Mouse (Mus musculus) kidney, postnatal 36 days (tissue): ENCODE measurements around the gene Rimbp2.
"Not testable (repeated sequence)": the region's sequence is repeated elsewhere in the genome, so short reads cannot be mapped to it uniquely, and the experiment has no call there.

Source experiments
- DNase-seq, 2 experiments: peaks; one replicate each; pipeline ENCODE4 v3.0.0; 2021 to 2022; ENCODE audit warnings: mixed read lengths in 2 of 2

The Rimbp2 gene

DNA sequence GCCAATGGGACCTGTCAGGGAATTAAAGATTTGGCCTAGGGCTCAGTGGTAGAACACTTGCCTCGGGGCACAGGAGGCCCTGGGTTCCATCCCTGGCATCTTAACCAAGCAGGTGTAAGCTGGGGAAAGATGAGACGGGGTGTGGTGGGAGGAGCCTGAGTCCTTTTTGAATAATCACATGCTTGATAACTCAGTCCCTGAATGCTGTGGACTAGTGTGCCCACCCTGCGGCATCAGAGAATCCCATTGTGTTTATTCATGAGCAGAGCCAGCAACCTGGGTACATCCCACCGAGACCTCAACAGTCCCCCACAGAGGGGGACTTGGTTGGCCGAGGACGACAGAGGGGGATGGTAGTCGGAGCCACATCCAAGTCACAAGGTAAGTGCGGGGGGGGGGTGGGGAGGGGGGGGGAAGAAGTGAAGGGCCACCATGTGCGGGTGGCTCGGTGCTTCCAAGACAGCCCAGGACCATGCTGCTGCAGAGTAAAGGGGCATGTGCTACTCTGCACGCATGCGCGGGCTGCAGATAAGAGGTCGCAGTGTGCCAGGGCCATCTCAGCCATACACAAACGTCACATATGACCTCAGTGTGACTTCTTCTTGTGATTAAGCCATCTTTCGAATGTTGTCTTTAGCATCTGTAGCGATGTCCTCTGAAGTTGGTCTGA lies 214.0 kb downstream of the Rimbp2 start:
- no peak for DNase-seq

DNA sequence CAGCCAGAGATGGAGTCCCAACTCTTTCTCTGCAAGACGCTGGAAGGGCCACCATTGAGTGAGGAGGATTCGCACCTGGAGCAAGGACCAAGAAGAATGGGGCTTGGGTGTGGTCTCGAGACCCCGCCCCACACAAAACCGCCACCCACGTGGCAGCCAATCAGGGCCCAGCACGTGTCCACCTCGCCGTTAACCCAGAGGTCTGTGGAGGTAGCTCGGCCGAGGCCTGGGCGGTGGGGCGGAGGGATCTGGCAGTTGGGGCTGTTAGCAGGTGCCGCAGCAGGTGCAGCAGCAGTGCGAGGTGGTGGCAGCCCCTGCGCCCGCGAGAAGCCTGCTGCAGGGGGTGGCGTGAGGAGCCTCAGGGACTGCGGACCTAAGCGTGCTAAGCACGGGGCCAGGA lies 217.4 kb downstream of the Rimbp2 start:
- DNase-seq: no peak

DNA sequence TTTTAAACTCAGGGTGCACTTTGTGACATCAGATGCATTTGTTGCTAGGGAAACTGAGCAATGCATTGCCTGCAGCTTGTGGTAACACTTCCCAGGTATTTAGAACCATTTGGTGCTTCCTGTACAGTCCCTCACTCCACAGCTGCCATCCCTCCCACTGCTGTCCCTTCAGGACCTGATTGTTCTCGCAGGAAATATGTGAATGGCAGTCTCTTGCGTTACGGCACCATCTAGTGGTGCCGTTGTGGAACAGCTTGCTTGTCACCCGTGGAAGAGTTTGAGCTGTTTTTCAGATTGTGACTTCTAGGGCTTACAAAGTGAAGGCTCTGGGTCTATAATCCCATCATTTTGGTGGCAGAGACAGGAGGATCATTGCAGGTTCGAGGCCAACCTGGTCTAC lies 219.3 kb downstream of the Rimbp2 start:
- peak; percentile 27 to 56 for DNase-seq

DNA sequence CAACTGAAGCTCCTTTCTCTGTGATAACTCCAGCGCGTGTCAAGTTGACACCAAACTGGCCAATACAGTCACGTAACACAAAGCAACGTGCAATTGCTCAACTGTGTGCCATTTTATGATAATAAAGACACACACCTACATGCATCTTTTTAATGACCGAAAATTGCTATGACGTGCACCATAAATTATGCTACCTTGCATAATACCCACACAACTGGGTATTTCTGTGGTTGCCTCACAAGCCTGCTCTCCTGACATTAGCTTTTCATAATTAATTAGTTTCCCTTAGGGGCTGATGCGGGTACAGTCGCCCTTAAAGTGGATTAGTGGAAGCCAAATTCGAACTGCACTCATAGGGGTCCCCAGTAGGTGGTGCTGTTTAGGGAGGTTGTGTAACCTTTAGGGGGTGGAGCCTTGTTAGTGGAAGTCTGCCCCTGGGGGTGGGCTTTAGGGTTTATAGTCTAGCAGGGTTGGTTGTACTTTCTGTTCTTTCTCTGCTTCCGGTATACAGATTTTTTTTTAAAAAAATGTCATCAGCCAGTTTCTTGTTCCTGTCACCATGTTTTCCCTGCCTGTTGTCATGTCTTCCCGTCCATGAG lies 220.8 kb downstream of the Rimbp2 start:
- peak in 1 of 2 experiments; percentile 25 for DNase-seq

DNA sequence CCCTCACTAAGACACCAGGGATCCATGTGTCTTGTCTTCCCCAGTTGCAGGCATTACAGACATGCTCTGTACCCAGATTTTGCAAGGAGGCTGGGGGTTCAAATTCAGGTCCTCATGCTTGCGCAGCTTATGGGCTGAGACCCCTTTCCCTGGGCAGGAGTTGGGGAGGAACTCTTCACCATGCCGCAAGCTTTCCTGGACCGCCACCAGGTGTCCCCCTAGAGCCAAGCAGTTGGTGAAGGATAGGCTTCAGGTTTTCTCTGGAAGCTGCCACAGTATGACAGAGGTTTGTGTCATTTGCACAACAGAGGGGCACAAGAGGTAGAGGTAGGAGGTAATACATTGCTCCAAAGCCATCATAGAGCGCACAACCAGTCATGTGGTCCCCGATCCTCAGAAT lies 222.7 kb downstream of the Rimbp2 start:
- DNase-seq: peak in 1 of 2 experiments; percentile 64

DNA sequence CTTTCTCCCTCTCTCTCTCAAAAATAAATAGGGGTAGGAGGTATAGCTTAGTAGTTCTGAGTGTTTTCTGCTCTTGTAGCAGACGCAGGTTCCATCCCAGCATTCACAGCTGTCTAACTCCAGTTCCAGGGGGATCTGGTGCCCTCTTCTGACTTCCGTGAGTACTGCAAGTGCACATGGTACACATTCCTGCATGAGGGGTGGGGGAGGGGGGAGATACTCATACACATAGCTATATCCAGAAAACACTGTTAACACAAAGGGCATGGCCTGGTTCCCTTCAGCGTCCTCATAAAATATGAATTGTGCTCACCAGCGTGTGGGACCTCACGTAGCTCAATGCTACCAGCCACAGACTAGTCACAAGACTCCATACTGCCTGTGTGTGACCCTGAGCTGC lies 223.9 kb downstream of the Rimbp2 start:
- peak in 1 of 2 experiments; percentile 6 for DNase-seq

DNA sequence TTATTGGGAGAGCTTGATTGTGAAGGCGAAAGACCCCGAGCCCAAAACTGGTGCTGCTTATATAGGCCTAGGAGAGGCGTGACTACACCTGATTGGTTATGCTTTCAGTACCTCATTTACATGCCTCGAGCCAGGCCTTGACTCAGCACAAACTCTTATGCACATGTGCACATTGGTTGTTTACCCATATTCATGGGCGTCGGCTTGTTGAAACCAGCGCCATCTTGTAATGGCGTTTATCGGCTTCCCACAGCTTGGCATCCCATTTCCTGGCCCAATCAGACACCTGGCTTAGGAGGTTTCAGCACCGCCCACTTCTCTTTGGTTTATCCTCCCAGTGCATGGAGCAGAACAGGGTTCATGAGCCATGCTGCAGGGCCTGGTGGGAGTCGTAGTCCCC lies 232.8 kb downstream of the Rimbp2 start:
- DNase-seq: not testable (repeated sequence)

DNA sequence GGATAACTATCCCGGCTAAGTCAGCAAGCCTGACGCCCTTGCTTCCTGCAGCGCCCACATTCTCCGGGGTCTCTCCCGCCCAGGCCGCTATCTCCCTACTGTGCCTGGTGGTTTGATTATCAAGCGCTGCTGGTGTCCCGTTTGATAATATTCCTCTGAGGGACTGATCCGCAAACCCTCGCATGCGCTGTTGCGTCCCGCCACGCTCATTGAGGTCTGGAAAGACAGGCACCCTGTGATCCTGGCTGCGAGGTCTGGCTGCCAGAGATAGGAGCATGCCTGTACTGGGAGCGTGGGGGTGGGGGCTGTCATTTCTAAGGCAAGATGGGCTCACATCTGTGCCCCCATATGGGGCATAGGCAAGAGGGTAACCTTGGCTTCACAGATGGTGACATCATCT lies 238.1 kb downstream of the Rimbp2 start:
- DNase-seq: no peak

DNA sequence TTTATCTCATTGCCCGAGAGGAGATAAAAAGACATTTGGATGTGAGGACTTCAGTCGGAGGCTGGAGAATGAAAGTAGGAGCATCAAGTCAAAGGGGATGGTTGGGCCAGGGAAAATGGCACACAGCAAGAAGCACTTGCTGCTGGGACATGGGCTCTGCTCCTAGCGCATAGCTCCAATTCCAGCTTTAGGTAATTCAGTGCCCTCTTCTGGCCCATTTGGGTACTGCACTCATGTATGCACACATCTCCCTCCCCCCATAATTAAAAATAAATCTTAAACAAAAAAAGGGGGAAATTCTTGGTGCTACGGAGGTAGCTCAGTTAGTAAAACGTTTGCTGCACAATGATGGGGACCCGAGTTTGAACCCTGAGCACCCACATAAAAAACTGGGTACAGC lies 241.4 kb downstream of the Rimbp2 start:
- DNase-seq: peak in 1 of 2 experiments; percentile 27

DNA sequence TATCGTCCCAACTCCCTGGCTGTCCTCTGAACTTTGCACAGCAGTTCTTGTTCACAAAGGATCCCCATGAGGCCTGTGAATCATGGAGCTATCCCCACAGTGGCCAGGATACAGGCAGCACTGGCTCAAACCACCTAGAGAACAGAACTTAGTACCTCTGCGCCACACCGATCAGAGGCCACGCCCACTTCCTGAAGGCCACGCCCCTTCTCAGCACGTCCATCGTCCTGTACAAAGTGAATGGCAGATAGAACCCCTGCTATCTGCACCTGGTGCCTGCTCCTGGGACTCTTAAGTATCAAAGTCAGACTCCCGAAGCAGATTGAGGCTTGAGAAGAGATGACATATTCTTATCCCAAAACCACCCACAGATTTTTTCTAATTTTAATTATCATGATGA lies 242.7 kb downstream of the Rimbp2 start:
- DNase-seq: no peak

DNA sequence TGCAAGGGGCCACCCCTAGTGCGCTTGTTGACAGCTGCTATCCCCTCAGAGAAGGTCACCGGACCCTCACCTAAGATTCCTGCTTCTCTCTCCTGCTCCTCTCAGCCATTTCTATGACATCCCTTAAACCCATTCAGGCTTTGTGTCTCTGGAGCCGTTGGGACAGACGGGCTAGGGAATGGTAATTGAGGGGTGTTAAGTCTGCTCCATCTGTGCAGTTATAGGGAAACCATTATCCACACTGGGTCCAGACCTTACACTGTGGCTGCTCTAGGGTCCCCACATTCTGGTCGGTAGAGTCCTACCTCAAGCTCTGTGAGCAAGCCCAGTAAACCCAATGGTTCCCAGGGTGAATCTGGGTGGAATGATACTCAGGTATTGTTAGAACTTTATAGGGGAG lies 244.4 kb downstream of the Rimbp2 start:
- DNase-seq: no peak
